Mouse (Mus musculus) right cerebral cortex, postnatal 36 days (tissue): ENCODE results near the gene Syngr1.

Experiments
- DNase-seq, 2 experiments: peaks; one replicate each; pipeline ENCODE4 v3.0.0; 2022; ENCODE audit warnings: low spot score in 2 of 2, mixed read lengths in 1 of 2

Gene Syngr1

DNA sequence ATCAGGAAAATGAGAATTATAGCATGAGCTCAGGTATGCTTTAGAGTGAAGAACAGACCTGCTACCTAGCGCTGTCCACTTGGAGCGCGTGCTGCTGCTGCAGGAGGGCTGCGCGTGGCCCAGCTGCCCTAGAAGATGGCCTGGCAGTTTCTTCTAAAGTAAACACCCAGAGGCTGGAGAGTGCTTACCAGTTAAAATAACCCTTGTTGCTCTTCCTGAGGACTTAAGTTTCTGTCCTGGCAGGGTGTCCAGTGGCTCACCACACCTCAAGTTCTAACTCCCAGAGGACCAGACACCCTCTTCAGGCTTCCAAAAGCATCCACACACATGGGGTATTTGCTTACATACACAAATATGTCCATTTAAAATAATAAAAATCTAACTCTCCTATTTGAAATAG lies 54.3 kb downstream of the Syngr1 start:
- no peak for DNase-seq

DNA sequence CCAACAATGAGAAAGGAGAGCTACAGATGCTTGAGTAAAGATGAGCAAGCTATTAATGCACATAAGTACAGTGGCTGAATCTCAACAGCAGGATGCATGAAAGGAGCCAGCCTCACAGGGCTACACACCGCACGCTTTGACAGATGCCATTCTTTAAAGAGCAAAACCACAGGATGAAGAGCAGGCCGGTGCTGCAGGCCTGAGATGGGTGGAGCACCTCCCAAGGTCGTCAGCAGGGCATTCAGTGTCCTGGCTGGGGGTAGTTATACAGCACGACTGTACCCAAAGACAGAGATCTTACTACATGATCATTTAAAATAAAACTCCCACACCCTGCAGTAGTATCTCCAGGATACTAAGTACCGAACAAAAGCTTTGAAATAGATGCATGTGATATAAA lies 55.0 kb downstream of the Syngr1 start:
- DNase-seq: no peak

DNA sequence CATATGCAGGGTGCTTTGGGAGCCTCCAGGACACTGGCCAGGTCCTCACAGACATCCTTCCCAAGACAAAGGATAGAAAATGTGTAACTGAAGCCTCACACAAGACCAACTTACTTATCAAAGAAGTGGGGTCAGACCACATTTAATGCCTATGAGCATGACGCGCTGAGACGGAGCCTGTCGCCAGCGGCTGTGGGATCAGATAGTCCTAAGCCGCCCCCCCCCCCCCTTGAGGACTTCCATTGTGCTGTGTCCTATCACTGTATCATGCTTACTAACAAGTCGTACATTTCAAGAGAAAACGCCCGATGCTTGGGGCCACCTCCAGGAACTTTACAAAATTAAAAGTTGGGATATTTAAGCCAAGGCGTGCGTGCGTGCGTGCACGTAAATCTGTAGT lies 56.0 kb downstream of the Syngr1 start:
- DNase-seq: no peak

DNA sequence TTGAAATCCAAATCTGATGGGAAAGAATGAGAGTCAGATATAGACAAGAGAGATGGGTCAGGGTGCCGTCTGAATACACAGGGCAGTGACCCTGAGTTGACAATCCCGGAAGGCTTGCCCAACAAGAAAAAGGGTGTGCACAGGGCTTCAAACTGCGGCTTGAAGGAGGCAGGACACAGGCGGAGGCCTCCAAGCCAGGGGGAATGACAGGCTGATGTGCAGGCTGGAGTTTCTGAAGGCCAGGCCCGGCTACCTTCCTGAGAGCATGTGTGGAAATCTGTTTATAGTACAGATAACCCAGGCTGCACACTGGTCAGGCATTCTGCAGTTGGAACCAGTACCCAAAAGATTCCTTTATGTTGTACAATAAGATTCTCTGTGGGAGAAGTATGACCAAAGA lies 56.4 kb downstream of the Syngr1 start:
- no peak for DNase-seq

DNA sequence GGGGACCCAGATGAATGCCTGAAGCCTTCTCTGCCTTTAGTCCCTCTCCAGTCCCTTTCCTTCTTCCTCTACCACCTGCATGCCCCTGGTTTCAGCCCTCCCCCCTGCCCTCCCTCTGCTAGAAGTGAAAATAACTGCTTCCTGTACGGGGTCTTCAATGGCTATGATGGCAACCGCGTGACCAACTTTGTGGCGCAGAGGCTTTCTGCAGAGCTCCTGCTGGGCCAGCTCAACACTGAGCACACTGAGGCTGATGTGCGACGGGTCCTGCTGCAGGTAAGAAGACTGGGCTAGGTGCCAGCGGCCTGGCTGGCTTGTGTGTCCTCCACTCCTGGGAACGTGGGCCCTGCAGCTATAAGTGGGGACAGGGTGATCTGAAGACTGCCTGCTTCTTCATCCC lies 57.4 kb downstream of the Syngr1 start:
- no peak for DNase-seq

DNA sequence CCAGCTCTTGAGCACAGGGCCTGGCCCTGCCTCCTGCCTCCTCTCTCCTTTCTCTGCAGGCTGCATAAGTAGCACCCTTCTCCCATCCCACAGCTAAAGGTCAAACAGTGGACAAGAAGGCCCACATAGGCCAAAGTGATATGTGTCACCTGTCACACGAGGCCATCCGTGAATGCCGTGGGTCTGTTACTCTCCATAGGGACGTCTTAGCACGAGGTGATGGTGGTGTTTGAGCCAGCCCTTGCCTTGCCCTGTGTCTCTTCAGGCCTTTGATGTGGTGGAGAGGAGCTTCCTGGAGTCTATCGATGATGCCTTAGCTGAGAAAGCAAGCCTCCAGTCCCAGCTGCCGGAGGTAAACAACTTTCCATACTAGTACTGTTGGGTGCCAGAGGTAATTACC lies 58.4 kb downstream of the Syngr1 start:
- DNase-seq: no peak

DNA sequence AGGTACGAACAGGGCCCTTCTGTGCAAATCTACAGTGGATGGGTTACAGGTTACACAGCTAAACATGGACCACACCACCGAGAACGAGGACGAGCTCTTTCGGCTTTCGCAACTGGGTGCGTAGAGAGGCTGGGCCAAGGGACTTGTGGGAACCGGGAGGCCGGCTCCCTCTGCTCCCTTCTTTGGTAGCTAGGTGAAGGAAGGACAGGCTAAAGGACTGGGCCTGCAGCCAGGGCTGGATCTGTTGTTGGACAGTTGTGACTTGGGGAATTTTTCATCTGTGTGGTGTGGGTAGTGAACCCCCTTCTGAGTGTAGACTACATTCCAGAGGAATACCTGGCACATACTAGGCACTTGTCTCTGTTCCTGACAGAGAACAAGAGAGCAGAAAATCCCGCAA lies 61.5 kb downstream of the Syngr1 start:
- no peak for DNase-seq

DNA sequence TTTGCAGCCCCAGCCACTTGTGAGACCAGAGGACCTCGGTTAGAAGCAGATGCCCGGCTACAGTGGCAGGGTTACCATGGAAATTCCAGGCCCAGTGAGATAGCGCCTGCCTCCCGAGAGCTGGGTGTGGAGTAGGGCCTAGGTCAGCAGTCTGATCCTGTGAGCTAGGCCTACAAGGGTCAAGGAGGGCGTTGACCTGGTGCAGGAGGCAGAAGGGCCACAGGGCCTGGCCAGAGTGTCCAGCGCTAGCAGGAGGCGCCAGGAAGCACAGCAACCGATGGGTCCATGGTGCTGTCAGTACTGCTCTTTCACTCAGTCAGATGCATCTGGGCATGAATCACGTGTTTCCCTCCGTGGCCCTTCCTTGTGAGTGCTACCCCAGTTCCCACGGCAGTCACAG lies 62.6 kb downstream of the Syngr1 start:
- no peak for DNase-seq

DNA sequence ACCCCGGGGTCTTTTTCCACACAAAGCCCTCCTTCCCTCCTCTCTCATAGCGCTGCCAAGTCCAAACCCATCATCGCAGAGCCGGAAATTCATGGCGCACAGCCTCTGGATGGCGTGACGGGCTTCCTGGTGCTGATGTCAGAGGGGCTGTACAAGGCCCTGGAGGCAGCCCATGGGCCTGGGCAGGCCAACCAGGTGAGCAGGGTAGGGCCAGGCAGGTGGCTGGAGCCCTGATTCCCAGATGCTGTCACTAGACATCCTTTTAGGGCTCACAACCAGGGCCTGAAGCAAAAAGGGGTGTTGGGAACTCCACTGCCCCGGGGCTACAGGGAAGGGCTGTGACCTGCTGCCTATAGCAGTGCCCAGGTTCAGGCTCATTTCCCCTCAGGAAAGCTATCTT lies 64.6 kb downstream of the Syngr1 start:
- no peak for DNase-seq

DNA sequence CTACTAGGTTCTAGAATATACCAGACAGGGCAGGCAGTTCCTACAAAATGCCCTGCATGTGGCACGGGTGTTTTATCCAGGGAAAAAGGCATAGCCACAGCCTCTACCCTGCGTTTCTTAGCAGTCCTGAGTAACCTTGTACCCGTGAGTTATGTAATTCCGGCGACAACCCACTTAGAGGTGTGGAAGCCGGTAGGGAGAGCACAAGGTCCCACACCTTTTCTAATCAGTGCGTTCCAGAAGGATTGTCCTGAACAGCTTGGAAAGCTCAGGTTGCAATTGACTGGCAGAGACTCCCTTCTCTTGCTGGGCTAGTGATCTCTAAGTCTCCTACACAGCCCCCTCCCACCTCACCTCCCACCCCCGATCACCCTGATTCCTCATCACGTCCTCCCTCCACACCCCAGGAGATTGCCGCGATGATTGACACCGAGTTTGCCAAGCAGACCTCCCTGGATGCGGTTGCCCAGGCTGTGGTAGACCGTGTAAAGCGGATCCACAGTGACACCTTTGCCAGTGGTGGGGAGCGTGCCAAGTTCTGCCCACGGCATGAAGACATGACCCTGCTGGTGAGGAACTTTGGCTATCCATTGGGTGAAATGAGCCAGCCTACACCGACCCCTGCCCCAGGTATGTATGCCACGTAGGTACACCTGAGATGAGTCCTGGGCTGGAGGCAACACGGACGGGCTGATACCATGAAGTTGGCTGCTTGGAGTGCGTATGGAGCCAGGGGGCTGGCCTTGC lies 66.2 kb downstream of the Syngr1 start:
- no peak for DNase-seq

DNA sequence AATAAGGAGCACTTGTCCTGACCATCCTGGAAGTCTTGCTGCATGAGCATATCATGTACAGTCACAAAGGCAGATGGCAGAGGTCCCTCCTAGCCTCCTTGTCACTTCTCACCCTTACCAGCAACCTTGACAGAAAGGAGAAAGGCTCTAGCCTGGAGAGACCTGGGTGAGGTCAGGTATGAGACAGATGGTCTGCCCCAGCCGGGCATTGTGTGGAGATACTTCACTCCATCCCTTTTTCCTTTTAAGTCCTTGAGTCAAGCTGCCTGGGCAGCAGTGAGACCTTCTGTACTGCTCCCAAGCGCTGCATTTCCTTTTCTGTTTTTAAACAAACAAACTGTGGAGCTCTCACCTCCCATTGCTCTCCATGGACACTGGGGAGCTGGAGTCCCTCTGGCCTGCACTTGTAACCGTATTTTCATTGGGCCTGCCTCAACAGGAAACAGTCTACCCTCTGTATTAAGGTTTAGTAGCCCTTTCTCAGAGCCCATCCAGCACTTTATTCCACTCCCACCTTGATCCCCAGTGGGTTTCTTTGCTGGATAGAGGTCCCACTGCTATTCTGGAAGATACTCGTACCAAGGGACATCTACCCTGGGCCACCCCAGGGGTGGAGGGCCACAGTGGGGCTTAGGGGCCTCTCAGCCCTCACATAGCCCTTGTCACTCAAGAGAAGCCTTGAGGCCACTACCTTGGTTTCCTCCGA lies 67.0 kb downstream of the Syngr1 start:
- DNase-seq: no peak

DNA sequence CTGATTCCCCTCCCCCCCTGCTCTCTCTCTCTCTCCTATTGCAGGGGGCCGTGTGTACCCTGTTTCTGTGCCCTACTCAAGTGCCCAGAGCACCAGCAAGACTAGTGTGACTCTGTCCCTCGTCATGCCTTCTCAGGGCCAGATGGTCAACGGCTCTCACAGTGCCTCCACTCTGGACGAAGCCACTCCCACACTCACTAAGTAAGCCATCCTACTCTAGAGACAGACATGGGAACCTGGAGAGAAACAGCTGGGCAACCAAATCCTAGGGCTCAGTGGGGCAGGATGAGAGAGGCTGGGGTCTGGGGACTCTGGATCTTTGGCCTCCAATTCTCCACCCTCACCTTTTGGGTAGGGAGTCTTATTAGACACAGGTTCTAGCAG lies 67.6 kb downstream of the Syngr1 start:
- no peak for DNase-seq

DNA sequence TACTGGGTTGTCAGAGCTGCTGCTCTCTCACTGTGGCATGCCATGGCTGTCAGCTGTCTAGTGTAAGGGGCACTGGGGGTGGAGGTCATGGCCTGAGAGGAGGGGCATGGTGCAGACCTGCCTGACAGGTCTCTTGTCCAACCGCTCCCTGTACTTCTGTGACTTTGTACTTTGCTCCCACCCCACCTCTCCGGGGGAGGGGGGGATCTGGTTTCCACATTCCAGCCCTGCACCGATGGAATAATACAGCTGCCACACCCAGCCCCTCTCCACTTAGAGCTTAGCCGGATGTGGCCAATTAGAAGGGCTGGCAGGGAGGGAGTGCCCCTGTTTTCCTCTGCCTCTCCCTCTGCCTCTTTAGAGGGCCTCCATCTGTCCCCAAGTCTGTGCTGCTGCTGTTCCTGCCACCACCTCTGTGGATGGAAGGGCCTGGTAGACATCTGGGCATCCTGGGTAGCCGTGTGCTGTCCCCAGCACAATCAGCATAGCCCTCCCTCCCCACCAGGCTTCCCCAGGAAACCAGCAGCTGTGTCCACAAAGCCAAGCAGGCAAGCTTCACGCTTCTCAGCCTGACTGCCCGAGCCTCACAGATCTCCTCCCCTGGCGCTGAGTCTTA lies 68.3 kb downstream of the Syngr1 start:
- DNase-seq: no peak

DNA sequence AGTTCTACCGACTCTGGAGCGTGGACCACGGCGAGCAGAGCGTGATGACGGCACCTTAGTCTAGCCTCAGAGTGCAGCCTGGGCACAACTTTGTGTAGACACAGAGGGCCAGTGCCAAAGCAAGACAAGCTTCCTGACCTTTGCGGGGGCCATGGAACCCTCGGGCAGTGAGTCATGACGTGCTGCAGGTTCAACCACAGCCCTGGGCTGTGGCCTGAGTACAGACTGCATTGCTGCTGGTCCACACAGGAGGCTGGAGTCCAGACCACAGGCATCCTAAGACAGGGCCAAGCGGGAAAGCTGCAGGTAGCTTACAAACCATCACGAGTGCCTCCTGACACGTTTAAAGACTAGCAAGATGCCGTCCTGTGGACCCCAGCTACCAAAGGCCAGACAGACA lies 69.1 kb downstream of the Syngr1 start:
- DNase-seq: no peak

DNA sequence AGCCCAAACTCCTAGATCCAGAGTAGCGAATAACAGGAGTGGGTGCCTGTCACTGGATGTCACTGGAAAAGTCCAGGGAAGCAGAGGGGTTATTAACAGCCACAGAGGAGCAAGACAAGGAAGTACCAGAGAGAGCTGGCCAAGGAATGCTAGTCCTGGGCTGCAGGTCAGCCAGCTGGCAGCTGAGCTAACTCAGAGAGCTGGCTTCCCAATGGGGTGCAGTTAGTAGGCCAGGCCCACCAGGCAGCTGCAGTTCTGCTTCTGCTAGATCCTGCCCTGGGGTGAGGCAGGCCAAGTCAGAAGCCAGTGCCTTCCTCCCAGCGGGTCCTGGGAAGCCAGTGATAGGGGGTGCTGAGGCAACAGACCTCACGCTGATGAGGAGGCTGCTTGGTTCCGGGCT lies 69.6 kb downstream of the Syngr1 start:
- no peak for DNase-seq

DNA sequence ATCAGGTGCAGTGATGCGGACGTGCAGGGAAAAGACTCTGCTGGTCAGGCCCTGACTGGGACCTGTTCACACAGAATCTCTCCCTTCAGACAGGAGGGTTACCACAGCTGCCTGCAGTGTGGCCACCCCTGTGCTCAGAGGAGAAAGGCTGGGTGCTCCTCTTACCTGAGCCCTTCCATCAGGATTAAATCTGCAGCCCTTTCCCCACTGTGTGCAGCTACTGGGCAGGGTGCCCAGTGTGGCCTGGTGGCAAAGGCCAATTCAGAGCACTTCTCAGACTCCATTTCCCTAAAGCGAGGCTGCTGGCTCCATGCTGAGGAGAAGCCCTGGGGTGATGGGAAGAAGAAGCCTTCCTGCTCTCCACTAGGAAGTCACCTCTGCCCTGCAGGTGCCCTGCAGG lies 70.1 kb downstream of the Syngr1 start:
- DNase-seq: no peak

DNA sequence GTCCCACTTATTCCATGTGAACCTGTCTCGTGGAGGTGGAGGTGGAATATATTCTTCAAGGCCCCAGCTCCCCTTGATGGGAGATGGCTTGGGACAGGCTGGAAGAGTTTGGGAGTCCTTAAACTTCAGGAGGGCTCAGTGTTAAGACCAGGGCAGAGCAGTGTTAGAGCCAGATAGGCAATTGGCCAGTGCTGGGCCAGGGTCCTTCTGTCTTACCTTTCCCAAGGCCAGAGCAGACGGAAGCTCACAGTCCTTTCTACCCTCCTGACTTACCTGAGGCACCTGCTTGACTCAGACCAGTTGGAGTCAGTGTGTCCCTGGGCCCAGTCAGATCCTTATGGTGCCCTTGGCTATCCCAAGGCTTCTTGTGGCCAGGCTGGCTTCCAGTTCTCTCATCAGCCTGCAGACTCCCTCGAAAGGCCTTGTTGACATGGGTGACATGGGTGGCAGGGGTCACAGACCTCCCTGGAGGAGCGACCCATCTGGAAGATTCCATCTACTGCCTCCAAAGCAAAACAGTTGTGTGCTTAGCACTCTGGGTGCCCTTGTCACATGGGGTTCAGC lies 71.3 kb downstream of the Syngr1 start:
- DNase-seq: no peak

DNA sequence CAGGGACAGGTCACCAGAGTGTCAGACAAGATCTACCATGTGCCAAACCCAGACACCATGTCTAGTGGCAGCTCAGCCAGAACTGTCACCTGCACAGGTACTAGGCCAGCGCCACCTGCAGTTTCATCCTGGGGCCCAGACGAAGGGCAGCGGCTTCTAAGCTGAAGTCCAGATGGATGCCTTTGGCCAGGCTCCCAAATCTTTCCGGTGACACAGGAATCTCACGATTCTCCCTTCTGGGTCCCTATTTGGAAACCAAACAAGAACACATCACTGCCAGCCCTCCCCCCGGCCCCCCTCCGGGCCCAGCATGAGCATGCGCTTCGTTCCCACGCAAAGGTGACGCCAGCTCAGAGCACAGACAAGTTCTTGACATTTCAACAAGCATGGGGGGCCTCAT lies 72.1 kb downstream of the Syngr1 start:
- DNase-seq: peak; percentile 57 to 65

DNA sequence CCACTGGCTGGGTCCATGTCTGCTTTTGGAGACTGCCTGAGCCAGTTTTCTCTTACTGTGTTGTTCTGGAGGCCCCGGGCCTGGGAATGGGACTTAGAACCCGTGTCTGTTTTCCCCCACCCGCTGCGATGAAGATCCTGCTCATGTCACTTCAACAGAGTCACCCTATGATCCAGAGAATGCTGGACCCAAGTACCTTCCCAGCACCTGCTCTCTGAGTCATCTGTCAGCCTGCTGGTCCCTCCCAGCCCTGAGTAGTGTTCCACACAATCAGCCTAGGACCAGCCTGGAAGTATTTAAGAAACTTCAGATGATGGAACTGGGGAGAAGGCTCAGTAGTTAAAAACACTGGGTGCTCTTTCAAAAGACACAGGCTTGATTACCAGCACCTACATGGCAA lies 72.6 kb downstream of the Syngr1 start:
- no peak for DNase-seq

DNA sequence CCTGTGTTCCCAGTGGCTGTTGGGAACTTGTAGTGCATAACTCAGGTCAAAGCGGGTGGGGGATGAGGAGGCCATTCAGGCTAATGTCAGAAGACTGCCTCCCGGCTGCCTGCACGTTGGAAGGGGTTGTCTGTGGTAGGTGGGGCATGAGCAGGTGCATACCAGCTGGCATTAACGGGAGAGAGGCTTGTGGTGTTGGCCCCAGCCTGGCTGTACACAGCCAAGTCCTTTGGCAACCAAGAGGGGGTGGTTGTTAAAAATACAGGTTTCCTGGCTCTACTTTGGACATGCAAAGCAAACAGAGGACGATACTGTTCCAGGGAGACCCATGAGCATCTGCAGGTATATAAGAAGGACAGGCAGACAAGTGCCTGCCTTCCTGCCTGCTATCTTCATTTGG lies 74.3 kb downstream of the Syngr1 start:
- no peak for DNase-seq
